Mouse (Mus musculus) embryonic fibroblast, embryonic 13.5 days (primary cell): ENCODE data around the gene Amn.

Experiments
- CTCF ChIP-seq: IDR thresholded peaks from 2 replicates; pipeline ENCODE4 v1.5.1; 2011; ENCODE audit warnings: mild to moderate bottlenecking, control low read depth, low read length, moderate library complexity, borderline replicate concordance; ENCODE audit not compliant: insufficient read depth
- POLR2A ChIP-seq: IDR thresholded peaks from 2 replicates; pipeline ENCODE4 v1.6.1; 2011; ENCODE audit warnings: low read depth, mild to moderate bottlenecking, control low read depth, low read length, moderate library complexity

GRCm38 (mm10) chr12:111275150-111275841, 4.4 kb downstream of the Amn start:
- TF ChIP-seq CTCF: no peak
- no peak for TF ChIP-seq POLR2A
